Mouse (Mus musculus) cerebellum, adult 9-11 months (tissue): ENCODE measurements around the gene Ugt1a6b.

Experiments used
- DNase-seq: peaks from one replicate; pipeline ENCODE4 v3.0.0; 2022

The Ugt1a6b gene

GRCm38 (mm10) chr1:88226670-88227379, 123.8 kb downstream of the Ugt1a6b start, which contains the start of gene Mroh2a:
TSS of gene Mroh2a (plus strand) at chr1:88226986.
- DNase-seq = no peak

- no peak for DNase-seq
Observed at GRCm38 (mm10) chr1:88227482-88227881, 124.4 kb downstream of the Ugt1a6b start.

DNA sequence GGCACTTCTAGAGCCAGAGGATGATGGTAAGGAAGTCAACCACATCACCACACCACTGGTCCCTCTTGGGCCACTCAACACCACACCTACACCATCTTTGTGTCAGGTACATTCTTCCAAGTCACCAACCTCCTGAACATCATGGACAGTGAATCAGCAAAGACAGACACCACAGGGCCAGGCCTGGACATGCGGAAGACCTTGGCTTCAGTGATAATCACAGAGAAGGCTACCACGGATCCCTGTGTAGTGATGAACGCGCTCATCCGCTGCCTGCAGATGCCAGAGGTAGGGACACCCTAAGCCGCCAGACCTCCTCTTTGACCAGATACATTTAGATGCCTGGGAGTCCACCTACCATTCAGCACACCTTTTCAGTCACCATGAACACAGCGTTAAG, 125.1 kb downstream of the Ugt1a6b start:
- no peak for DNase-seq

- DNase-seq = no peak
Observed at GRCm38 (mm10) chr1:88229566-88229965, 126.5 kb downstream of the Ugt1a6b start.

GRCm38 (mm10) chr1:88229986-88230385, 126.9 kb downstream of the Ugt1a6b start:
- DNase-seq = no peak

GRCm38 (mm10) chr1:88230421-88230820, 127.4 kb downstream of the Ugt1a6b start:
- DNase-seq = no peak

GRCm38 (mm10) chr1:88230981-88231802, 128.1 kb downstream of the Ugt1a6b start:
- DNase-seq = no peak

- no peak for DNase-seq
Observed at GRCm38 (mm10) chr1:88231803-88232499, 128.9 kb downstream of the Ugt1a6b start.

- no peak for DNase-seq
Observed at GRCm38 (mm10) chr1:88232664-88233380, 129.8 kb downstream of the Ugt1a6b start.

DNA sequence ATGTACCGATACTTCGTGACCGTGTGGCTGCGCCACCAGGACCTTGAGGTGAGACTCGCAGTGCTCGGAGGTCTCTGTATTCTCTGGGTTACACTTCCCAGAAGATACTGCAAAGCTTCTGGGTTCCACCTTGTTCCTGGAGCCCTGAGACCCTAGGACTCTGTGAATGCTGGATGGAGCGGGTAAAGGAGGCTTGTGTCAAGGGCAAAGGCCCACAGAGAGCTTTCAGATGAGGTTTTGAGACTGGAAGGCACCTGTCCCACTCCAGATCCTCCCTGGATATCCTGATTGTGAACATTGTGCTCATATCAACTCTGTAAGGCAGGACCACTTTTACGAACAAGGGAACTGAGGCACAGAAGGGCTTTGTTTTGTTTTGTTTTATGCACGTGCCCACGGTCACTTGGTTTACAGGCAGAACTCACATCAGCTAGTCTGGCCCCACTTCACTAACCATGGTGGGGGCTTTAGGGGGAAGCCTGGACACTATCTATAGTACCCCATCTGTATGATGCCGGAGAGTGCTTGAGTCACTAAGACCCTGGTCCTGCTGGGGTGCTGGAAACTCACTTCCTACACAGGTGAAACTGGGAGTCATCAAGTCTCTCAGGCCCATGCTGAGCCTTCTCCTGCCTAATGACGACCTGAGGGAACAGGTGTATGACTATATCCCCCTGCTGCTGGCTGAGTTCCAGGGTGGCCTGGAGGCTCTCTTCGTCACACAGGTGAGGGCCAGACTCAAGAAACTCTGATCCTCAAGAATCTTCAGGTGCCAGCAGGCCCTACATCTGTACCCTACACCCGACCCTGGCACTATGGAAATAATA, 130.6 kb downstream of the Ugt1a6b start:
- no peak for DNase-seq

DNA sequence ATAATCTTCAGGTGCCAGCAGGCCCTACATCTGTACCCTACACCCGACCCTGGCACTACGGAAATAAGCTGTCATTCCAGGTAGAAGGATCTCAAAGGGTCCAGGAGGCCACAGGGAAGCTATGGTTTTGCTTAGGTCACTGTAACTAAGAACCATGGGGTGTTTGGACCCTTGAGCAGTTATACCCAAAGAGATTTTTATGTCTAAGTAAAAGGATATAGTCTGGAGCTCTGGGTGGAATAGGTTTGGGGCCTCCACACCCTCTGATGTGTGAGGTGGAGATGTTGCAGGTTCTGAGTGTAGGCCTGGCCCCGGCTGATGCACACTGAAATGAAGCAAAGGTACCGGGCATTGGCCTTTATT, 131.2 kb downstream of the Ugt1a6b start:
- no peak for DNase-seq

DNA sequence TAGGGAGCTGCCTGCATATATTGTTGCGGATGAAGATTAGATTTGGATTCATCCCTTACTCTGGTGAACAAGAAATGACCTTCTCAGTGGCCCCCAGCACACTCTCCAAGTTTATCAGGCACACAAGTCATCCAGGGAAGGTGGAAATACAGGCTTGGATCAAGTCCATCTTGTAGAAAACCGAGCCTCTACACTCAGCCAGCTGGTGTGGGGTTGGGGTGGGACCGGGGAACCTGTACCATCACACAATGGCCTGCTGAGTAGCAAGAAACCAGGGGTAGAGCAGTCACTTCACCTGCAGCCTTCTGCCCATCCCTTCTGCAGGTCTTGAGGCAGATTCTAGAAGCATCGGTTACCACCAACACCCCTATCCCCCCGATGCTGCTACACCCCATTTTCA, 131.6 kb downstream of the Ugt1a6b start:
- DNase-seq = no peak

DNA sequence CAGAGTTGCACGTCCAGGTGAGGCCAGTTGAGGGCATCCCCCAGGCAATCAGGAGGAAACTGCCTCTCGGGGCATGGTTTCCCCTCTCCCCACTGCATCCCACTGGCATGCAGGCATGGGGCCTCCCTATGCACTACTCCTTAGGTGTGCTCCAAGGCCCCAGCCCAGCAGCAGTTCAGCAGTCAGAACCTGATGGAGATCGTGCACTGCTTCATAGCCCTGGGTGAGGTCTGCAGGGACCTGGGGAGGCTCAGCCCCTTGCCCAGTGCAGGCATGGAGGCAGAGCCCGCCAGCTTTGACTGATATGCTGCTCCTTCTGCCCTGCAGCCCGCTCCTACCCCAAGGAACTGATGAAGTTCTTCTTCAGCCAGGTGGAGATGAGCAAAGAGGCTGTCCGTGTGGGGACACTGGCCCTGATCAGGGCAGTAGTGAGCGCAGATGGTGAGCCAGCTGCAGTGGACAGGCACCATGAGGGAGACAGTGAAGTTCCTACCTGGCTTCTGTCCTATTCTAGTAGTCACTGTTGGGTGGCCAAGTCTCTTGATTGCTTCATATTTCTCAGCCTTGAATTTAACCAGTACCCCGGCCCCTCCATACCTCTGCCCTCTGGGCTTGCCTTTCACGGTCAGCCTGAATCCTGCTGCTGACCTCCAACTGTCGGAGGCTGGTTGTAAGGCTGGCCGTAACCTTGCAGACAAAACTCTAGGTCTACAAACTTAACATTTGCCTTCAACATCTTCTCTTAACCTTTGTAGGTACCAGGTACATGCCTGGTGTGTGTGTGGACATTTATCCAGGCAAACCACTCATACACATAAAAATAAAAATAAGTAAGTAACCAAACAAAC, 132.2 kb downstream of the Ugt1a6b start:
- no peak for DNase-seq

DNA sequence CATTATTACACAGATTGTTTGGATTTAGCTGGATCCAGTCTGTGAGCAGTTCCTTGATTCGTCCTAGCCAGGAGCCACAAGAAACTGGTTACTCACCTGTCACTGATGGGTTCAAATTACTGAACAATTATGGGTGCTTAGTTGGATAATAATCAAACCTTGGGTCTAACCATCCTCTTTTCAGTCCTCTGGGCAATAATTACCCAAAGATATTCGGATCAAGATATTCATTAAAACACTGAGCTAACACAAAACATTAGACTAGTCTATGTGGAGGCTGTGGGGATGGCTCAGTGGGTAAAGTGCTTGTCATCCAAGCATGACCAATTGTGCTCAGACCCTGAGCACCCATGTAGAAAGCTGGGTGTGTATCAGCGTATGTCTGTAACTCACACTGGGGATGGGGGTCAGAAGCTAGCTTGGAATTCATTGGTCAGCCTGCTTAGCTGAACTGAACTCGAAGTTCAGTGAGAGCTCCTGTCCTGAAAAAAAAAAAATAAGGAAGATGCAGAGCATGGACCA, 132.9 kb downstream of the Ugt1a6b start:
- DNase-seq = no peak

DNA sequence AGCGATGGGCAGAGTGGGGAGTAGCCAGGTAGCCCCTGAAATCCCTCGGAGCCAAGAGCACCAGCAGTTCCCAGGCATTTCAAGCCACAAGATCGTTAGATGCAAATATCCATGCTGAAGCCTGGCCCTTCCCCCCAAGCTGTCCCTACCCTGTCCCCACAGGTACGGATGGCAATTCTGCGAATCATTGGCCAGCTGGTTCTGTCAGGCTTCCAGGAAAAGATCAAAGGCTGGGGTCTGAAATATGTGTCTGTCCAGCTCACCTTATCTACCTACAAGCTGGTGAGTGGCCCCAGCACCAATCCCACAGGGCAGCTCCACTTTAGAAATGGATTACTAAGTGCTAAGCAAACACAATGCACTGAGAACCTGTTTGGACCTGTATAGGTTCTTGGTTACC, 134.3 kb downstream of the Ugt1a6b start:
- DNase-seq = no peak

DNA sequence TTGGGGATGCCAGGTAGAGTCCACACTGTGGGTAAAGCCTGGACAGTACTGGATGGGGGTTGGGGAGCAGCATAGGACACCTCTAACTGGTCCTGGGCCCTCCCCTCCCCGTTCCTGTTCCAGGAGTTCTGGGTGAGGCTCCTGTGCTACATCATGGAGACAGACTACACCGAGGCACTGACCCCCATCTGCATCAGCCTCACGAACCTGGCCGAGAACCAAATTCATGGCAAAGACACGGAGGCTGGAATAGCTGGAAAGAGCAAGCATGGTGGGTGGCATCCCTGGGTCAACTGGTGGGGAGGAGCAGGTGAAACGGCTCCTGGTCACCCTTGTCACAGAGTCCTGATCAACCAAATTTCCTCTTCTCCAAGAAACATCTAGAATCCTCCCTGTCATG, 135.7 kb downstream of the Ugt1a6b start:
- DNase-seq = no peak

DNA sequence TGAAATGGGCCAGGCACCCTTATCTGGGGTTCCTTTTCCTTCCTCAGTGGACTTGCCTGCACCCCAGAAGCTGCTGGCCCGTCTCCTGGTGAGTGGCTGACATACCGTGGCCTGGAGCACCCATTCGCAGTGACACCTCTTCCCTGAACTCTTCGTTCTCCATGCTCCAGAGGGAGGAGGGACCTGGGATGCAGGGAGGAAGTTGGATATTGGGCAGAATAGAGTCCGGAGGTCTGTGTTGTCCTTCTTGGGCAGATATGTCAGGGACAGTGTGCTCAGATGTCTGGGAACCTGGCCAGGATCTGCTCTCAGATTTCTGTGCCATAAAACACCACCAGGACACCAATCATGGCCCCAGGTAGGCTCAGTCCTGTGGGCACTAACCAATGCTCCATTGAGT, 137.0 kb downstream of the Ugt1a6b start:
- no peak for DNase-seq

- DNase-seq = no peak
Observed at GRCm38 (mm10) chr1:88240579-88240978, 137.5 kb downstream of the Ugt1a6b start.

DNA sequence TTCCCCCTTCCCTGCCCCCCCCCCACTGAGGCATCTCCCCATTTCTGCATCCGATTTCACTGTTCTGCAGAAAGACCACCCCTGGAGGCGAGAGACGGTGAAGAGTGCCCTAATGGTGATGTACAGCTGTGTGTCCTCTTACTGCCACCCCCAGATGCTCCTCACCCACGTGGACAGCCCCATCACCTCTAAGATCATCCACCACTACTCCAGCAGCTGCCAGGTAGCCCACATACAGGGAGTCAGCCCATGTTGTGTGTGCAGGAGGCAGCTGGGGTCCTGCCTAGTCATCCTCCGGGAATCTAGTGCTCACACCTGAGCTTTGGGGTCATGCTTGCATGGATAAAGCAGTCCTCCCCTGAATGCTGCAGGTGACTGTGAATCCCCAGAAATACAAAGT, 140.8 kb downstream of the Ugt1a6b start:
- DNase-seq = no peak

DNA sequence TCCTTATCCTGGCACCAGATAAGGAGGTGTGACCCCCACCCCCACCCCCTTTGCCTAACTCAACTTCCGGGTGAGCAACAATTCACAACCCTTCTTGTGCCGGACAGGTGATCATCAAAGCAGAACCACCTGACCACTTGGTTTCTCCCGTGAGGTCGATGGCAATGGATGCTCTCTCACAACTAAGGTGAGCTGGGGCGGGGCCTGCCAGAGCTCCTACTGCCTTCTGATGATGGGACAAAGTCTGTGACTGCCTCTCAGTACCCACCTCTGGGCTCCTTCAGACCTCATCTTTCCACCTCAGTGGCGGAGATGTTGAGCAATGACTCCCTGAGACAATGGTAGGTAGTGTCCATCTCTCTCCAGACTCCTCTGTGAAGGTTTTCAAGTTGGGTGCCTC, 142.8 kb downstream of the Ugt1a6b start:
- DNase-seq = no peak

DNA sequence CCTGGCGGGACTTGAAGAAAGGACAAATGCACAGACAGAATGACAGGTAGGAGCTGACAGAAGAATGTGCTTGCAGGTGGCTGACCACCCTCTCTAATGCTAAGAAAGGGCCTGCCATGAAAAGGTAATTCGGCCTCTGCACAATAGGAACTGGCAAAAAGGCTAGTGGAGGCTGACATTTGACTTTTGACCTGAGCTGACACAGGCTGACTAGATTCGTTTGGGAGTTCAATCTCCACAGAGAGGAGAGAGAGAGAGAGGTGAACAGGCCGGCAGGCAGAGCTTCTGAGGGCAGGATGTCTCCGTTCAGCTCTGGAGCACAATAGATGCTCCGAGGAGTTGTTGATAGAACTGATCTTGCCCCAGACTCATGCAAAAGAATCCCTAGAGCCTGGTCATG, 143.3 kb downstream of the Ugt1a6b start:
- no peak for DNase-seq
